Mouse (Mus musculus): ENCODE measurements around the gene Adgra3. TPM values are rescaled to one million over a fixed set of nuclear protein-coding genes. Genes with fewer than 3 reads are reported as not detected.
A peak's percentile ranks its signal among the peaks of the same experiment; 100 is the strongest.

Adgra3 gene
- polyA plus RNA-seq, 1 experiment from 2014 or later: 69.7 TPM

DNA sequence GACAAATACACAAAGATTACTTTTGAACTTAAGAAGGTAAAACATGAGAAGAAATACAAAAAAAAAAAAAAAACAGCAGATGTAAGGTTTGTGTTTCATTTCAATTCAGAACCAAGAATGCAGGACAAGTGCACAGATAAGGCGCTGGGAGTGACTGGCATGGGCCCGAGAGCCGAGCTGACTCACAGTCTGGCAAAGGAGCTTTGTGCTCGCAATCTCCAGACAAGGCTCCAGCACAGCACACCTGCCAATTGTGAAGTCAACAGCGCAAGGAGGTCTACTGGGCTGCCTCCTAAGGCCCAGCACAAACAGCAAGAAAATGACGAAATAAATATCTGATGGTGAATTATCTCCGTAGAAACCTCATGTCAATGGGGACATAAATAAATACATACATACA, 9.8 kb downstream of the Adgra3 start:
- H3K4me3 ChIP-seq (replicated peaks): no peak overlapping the region
- no peak overlapping the region for H3K9ac ChIP-seq (replicated peaks)
- no peaks in the 10 kb centered on the region for H3K27me3 ChIP-seq
- no peak for ATAC-seq (ENCODE audit: insufficient number of reproducible peaks, insufficient read depth, low FRiP score, low TSS enrichment, low read depth)
- H3K4me2 ChIP-seq: no peak overlapping the region
- peaks cover 44% of the 10 kb centered on the region for H3K4me1 ChIP-seq (replicated peaks)
- no peak overlapping the region; the same call in 1 of the 2 replicates for H3K27ac ChIP-seq
- H3K9me3 ChIP-seq: no peaks in the 10 kb centered on the region
- 82% methylated on average over 7 of the region's 7 CpGs for WGBS
- peaks cover 18% of the 10 kb centered on the region for H3K36me3 ChIP-seq

DNA sequence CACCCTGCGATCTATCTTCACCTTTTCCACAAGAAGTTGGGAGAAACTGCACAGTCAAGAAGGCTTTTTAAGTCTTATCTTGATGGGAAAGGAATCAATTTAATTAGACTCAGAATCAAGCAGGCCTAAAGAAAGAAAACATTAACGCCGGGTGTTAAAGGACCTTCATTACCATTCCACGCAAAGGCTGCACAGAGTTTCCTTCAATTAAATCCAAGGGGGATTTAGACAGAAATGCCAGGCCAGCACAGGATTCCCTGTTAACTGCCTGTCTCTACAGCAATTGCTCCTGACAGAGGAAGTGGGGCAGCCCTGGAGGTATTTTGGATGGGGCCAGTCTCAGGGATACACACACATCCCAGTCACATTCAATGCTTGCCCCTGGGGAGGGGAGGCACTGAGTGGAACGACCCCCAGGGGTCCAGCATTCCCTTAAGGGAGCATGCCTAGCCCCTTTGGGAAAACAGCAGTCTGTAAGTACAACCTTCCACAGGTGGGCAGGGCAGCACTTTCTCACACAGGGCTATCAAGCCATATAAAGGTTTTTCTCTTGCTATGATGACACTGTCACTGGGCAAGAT, 10.4 kb downstream of the Adgra3 start:
- Histone ChIP-seq H3K4me3 (replicated peaks) (no peak overlapping the region), H3K4me1 (replicated peaks) (peaks cover 43% of the 10 kb centered on the region), H3K9ac (replicated peaks) (no peak overlapping the region), H3K27ac (peak overlapping the region; percentile 50; the same call in 1 of the 2 replicates), H3K36me3 (peaks cover 18% of the 10 kb centered on the region), H3K27me3 (no peaks in the 10 kb centered on the region), H3K4me2 (no peak overlapping the region), H3K9me3 (no peaks in the 10 kb centered on the region)
- 48% methylated on average over 5 of the region's 5 CpGs for WGBS
- no peak for ATAC-seq (ENCODE audit: insufficient number of reproducible peaks, insufficient read depth, low FRiP score, low TSS enrichment, low read depth)

DNA sequence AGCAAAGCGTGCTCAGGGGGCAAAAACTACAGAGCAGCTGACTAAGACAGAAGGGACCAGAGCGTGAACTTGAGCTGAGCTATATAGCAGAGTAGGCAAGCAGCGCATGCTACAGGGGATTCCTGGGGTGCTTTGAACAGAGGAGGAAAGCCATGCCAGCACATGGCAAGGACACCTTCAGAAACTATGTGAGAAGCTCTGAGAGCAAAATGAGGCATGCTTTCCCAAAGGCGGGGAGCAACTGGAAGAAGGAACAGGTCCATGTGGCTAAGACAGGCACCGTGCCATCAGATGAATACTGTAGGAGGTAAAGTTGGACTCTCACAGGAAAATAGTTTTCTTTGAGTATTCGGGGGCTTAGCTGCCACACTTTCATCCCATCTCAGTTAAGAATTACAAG, 13.6 kb downstream of the Adgra3 start:
- 89% methylated on average over 6 of the region's 6 CpGs for WGBS
- no peak overlapping the region for H3K4me3 ChIP-seq (replicated peaks)
- H3K4me2 ChIP-seq: no peak overlapping the region
- peaks cover 38% of the 10 kb centered on the region for H3K4me1 ChIP-seq (replicated peaks)
- H3K9me3 ChIP-seq: no peaks in the 10 kb centered on the region
- no peak for ATAC-seq (ENCODE audit: insufficient number of reproducible peaks, insufficient read depth, low FRiP score, low TSS enrichment, low read depth)
- H3K27me3 ChIP-seq: no peaks in the 10 kb centered on the region
- H3K36me3 ChIP-seq: peaks cover 10% of the 10 kb centered on the region; the same call in 1 of the 2 replicates
- H3K9ac ChIP-seq (replicated peaks): no peak overlapping the region
- no peak overlapping the region for H3K27ac ChIP-seq

DNA sequence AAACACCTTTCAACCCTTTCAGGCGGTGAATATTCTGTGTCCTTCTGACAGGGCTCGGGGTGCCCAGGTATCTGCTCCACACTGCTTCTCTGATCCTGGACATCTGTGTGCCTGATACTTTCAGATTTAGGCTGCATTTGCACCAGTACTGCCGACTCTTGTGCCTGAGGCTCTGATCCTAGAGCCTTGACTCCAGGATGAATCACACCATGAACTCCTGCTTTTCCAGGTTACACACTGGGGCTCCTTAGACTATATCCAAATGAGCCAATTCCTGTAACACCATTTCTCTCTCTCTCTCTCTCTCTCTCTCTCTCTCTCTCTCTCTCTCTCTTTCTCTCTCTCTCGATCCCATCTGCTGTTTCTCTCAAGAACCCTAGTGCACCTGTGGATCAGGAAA, 15.1 kb downstream of the Adgra3 start:
- H3K4me2 ChIP-seq: no peak overlapping the region
- H3K27me3 ChIP-seq: no peaks in the 10 kb centered on the region
- no peak overlapping the region for H3K4me3 ChIP-seq (replicated peaks)
- no peak for ATAC-seq (ENCODE audit: insufficient number of reproducible peaks, insufficient read depth, low FRiP score, low TSS enrichment, low read depth)
- no peaks in the 10 kb centered on the region for H3K9me3 ChIP-seq
- H3K36me3 ChIP-seq: 0 out of 2 replicates have a peak, but pooled peaks cover 6% of the 10 kb centered on the region
- H3K27ac ChIP-seq: no peak overlapping the region
- H3K9ac ChIP-seq (replicated peaks): no peak overlapping the region
- 82% methylated on average over 4 of the region's 4 CpGs for WGBS
- H3K4me1 ChIP-seq (replicated peaks): peaks cover 34% of the 10 kb centered on the region

DNA sequence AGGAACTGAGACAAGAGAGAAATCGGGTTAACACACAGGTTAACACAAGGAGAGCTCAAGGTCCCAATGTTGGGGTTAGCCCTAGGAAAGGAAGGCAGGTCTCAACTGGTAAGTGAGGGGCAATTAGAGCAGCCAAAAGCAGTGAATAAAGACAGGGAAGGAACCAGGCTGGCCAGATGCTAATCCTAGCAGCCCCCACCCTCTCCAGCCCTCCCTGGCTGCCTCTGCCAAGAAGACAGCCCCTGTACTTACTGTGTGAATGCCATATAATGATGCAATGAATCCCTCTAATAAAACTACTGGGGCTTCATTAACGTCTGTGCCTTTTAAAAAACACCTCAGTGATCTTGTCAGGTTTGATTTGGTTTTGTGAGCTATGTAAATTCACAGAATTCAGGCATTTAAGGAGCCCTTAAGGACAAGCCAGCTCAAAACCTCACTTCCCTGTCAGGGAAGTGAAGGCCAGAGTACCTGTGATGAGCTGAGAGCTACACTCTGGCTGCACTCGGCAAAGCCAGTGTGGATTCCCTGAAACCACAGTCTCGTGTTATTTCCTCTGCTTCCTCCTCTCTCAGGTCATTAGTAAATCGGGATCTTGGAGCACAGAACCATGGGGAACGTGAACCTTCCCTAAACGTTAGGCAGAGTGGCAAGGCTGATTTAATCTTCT, 16.4 kb downstream of the Adgra3 start:
- WGBS: 31% methylated on average over 7 of the region's 7 CpGs
- no peak for ATAC-seq (ENCODE audit: insufficient number of reproducible peaks, insufficient read depth, low FRiP score, low TSS enrichment, low read depth)
- H3K36me3 ChIP-seq: 0 out of 2 replicates have a peak, but pooled peaks cover 3% of the 10 kb centered on the region
- H3K27ac ChIP-seq: no peak overlapping the region; the same call in 1 of the 2 replicates
- H3K9me3 ChIP-seq: no peaks in the 10 kb centered on the region
- no peak overlapping the region for H3K4me2 ChIP-seq
- H3K4me1 ChIP-seq (replicated peaks): peaks cover 42% of the 10 kb centered on the region
- no peak overlapping the region for H3K4me3 ChIP-seq (replicated peaks)
- no peak overlapping the region for H3K9ac ChIP-seq (replicated peaks)
- H3K27me3 ChIP-seq: no peaks in the 10 kb centered on the region

DNA sequence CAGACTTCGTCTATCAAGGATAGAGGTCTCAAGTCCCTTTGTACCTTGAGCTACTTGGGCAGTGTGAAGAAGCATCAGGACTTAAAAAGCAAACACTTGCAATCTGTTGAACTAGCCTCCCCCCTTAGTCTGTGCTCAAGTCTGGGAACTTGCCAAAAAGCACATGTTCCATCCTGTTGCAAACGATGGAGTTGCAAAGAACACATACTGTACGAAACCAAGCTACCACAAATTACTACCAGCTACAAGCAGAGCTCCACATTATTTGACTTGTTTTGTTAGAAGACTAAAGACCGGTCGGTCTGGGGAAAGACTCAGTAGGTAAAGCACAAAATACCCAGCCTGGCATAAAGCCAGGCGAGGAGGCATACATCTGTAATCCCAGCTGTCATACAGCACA, 19.3 kb downstream of the Adgra3 start:
- Histone ChIP-seq H3K9me3 (no peaks in the 10 kb centered on the region), H3K4me1 (replicated peaks) (peaks cover 59% of the 10 kb centered on the region), H3K4me3 (replicated peaks) (no peak overlapping the region), H3K27me3 (no peaks in the 10 kb centered on the region), H3K4me2 (no peak overlapping the region), H3K9ac (replicated peaks) (no peak overlapping the region), H3K36me3 (0 out of 2 replicates have a peak, but pooled peaks cover 3% of the 10 kb centered on the region), H3K27ac (no peak overlapping the region)
- WGBS: 70% methylated on average over 6 of the region's 6 CpGs
- no peak for ATAC-seq (ENCODE audit: insufficient number of reproducible peaks, insufficient read depth, low FRiP score, low TSS enrichment, low read depth)

DNA sequence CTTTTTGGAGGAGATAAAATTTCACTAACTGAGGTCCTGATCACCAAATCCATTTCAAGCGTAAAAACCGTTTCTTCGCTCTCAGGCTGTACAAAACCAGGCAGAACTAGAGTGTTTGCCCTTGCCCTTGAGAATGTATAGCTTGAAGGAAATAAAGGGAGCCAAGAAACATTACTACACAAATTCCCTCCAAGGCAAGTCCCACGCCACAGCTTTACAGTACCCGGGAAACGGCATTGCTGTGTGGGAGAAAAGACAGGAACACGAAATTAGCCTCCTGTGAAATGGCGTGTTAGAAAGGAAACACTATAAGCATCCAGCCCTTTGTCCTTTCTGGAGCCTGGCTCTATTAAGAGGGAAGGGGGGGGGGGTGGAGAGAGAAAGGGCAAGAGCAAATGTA, 21.1 kb downstream of the Adgra3 start:
- Histone ChIP-seq H3K4me1 (replicated peaks) (peaks cover 65% of the 10 kb centered on the region), H3K4me3 (replicated peaks) (no peak overlapping the region), H3K9ac (replicated peaks) (no peak overlapping the region), H3K36me3 (0 out of 2 replicates have a peak, but pooled peaks cover 3% of the 10 kb centered on the region), H3K27me3 (no peaks in the 10 kb centered on the region), H3K9me3 (no peaks in the 10 kb centered on the region), H3K4me2 (no peak overlapping the region), H3K27ac (no peak overlapping the region)
- WGBS: 78% methylated on average over 8 of the region's 8 CpGs
- ATAC-seq (ENCODE audit: insufficient number of reproducible peaks, insufficient read depth, low FRiP score, low TSS enrichment, low read depth): no peak

DNA sequence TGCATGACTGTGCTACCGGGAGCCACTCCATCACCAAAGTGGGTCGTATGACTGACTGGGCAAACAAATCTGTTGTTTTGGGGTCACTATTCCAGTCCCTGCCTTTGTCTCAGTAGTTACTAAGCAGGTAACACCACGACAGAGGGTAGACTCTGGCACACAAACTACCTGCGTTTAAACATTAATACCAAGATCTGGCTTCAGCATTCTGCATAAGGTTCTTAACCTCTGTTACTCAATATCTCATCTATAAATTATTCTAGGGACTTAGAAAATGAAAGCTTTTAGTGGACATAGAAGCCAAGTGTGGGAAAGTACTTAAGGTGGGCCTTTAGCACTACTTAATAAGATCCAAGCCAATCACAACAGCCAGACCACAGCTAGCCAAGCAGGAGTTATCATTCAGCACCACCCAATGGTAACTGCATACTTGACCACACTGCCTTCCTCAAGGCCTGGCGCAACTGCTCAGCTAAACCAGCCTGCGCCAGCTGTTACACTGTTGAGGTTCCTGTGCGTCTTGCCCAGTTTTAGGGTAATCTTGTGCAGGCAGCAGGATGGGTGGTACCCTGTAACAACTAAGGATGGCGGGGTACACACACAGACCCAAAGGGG, 23.8 kb downstream of the Adgra3 start:
- H3K27ac ChIP-seq: no peak overlapping the region
- H3K36me3 ChIP-seq: 0 out of 2 replicates have a peak, but pooled peaks cover 3% of the 10 kb centered on the region
- WGBS: 89% methylated on average over 8 of the region's 8 CpGs
- H3K9ac ChIP-seq (replicated peaks): no peak overlapping the region
- H3K4me3 ChIP-seq (replicated peaks): no peak overlapping the region
- no peak overlapping the region for H3K4me2 ChIP-seq
- no peak for ATAC-seq (ENCODE audit: insufficient number of reproducible peaks, insufficient read depth, low FRiP score, low TSS enrichment, low read depth)
- peaks cover 65% of the 10 kb centered on the region for H3K4me1 ChIP-seq (replicated peaks)
- H3K9me3 ChIP-seq: no peaks in the 10 kb centered on the region
- H3K27me3 ChIP-seq: no peaks in the 10 kb centered on the region

DNA sequence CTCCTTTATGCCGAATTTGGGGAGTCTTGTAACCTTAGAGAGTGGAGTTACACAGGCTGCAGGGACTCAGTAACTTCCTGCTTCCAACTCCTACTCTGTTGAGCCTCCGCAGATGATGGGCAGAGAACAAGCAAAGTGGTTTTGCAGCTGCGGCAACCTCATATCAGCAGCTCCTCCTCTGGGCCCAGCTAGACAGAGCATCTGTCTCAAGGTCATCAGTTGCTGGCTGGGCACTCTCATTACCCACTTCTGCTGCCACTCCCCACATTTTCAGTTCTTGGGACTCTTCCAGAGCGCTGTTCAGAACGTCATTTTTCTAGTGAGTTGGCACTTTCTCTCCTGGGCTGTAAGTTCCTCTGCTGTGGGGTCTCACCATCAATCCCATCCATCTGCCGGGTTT, 24.6 kb downstream of the Adgra3 start:
- H3K27me3 ChIP-seq: no peaks in the 10 kb centered on the region

DNA sequence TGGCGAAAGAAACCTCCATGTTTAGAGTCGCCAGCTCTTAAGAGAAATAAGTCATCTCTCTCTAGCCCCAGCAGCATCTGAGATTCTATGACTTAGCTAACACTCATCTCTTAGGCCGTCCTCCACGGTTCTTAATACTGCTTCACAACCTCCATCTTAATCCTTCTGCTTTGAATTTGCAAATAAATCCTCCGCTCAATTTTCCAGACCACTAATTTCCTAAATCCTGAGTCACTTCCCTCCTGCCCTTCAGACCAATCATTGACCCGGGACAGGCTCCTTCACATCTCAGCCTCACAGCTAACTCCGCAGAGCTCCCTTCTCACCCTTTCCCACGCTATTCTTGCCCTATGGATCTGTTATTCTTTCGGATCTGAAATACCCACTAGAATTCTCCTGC, 25.1 kb downstream of the Adgra3 start:
- Histone ChIP-seq H3K4me1 (replicated peaks) (peaks cover 65% of the 10 kb centered on the region), H3K4me3 (replicated peaks) (no peak overlapping the region), H3K4me2 (no peak overlapping the region), H3K9me3 (no peaks in the 10 kb centered on the region), H3K27me3 (no peaks in the 10 kb centered on the region), H3K27ac (no peak overlapping the region; the same call in 1 of the 2 replicates), H3K9ac (replicated peaks) (no peak overlapping the region), H3K36me3 (no peaks in the 10 kb centered on the region)
- ATAC-seq (ENCODE audit: insufficient number of reproducible peaks, insufficient read depth, low FRiP score, low TSS enrichment, low read depth): no peak
- WGBS: 72% methylated on average over 9 of the region's 9 CpGs

More for the DNA sequence above, 24.6 kb downstream of the Adgra3 start:
- H3K27ac ChIP-seq: no peak overlapping the region
- peaks cover 66% of the 10 kb centered on the region for H3K4me1 ChIP-seq (replicated peaks)
- H3K4me2 ChIP-seq: no peak overlapping the region
- H3K9me3 ChIP-seq: no peaks in the 10 kb centered on the region
- no peak overlapping the region for H3K4me3 ChIP-seq (replicated peaks)
- H3K36me3 ChIP-seq: 0 out of 2 replicates have a peak, but pooled peaks cover under 1% of the 10 kb centered on the region
- WGBS: 72% methylated on average over 6 of the region's 6 CpGs
- ATAC-seq (ENCODE audit: insufficient number of reproducible peaks, insufficient read depth, low FRiP score, low TSS enrichment, low read depth): no peak
- H3K9ac ChIP-seq (replicated peaks): no peak overlapping the region

DNA sequence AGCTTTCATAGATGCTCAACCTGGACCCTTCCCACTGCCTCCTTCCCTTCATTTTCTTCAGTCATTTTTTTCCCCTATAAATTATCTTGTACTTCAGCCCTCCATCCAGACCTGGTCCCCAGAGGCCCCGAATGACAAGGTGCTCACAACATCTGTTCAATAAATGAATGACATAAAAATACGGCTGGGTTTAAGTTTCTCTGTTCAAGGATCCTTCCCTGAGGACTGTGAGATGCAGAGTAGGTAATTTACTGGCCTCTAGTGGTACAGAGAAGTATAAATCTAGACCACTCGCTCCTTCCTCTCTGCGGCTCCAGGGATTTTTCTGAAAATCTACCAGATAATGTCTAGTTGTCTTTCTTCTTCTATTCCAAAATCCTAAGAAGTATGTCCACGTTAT, 26.5 kb downstream of the Adgra3 start:
- H3K4me3 ChIP-seq (replicated peaks): no peak overlapping the region
- no peak for ATAC-seq (ENCODE audit: insufficient number of reproducible peaks, insufficient read depth, low FRiP score, low TSS enrichment, low read depth)
- WGBS: 50% methylated on average over 5 of the region's 5 CpGs
- H3K36me3 ChIP-seq: no peaks in the 10 kb centered on the region
- H3K4me2 ChIP-seq: no peak overlapping the region
- no peaks in the 10 kb centered on the region for H3K27me3 ChIP-seq
- no peaks in the 10 kb centered on the region for H3K9me3 ChIP-seq
- H3K4me1 ChIP-seq (replicated peaks): peaks cover 56% of the 10 kb centered on the region
- H3K9ac ChIP-seq (replicated peaks): no peak overlapping the region
- no peak overlapping the region for H3K27ac ChIP-seq
